Mouse (Mus musculus): ENCODE data around the gene Pip4k2a. TPM values are rescaled to one million over a fixed set of nuclear protein-coding genes. Genes with fewer than 3 reads are reported as not detected.
A peak's percentile ranks its signal among the peaks of the same experiment; 100 is the strongest.

The Pip4k2a gene
- total RNA-seq, 2 experiments from 2014 or later = 30.8 to 36.6 TPM

DNA sequence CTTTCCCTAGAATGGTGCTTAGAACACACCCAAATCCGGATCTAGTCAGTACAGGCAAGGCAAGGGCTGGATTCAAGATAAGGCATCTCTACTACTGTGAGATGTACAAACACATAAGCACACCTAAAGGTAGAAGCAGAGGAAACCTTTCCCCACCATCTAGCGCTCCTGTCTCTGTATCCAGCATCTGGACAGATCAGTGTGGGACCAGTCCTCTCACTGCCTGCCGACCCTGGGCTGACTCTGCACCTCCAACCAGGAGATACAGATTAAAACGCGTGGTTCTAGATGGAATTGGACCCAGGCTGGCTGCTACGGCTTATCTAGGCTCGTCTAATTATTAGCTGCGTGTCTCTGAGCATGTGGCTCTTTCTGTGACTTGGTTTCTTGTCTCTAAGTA is 142.7 kb downstream of the Pip4k2a start:
- DNase-seq (ENCODE audit: low spot score in 2 of 2) = no peak

DNA sequence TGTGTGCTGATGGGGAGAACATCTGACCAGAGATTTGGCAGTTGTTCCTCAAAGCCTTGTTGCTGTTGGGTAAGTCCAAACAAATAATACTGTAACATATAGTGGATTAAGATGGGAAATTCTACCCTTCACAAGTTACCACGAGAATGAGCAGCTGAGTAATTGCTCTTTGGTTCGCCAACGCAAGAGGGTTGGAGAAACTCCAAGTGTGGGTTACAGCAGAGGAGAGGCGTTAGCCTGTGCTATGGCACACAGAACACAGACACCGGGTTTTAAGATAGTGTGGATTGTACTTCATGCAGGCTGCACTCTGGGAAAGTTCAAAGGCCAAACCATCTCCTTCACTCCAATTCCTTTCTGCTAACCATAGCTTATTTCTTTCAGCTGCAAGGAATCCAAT is 144.6 kb downstream of the Pip4k2a start:
- no peak for DNase-seq (ENCODE audit: low spot score in 2 of 2)

DNA sequence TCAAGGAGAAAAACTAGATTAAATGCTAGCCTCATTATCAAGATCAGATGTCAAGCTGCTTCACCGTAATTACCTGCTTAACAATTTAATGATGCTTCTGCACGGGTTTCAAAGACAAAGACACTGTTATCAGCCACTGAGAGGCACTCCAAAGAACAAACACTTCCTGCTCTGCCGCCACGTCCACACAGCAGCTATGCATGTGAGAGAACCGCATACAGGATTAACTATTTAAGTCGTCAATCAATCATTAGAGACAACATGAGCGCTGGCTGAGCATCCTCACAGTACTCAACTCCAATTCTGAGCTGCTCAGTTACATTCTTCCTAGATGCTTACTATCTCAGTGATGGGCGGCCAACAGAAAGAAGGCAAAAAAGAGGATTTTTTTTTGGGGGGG is 147.3 kb downstream of the Pip4k2a start:
- DNase-seq (ENCODE audit: low spot score in 2 of 2) = no peak

DNA sequence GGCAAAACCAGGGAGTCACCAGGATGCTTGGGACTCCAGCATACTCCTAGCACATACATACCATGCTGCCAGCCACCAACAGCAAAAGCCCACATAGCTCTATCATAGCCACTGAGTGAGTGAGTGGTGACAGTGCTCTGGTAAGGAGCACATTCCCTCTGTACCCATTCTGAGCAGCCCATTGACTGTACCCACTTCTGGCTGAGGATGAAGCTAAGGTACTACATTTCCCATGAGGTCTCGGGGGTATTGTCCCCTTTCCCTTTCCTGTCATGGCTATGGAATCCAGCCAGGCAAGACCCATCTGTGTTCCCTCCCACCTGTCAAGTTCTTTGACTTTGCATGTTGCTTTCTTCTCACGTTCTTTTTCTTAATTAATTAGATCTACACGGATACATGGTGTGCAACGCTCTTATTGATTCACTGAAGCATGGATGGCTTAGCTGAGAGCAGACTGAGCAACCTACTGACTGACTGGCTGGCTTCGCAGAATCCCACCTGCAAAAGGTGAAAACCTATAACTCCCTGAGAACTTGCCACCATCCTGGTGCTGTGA is 149.8 kb downstream of the Pip4k2a start:
- DNase-seq (ENCODE audit: low spot score in 2 of 2) = no peak

DNA sequence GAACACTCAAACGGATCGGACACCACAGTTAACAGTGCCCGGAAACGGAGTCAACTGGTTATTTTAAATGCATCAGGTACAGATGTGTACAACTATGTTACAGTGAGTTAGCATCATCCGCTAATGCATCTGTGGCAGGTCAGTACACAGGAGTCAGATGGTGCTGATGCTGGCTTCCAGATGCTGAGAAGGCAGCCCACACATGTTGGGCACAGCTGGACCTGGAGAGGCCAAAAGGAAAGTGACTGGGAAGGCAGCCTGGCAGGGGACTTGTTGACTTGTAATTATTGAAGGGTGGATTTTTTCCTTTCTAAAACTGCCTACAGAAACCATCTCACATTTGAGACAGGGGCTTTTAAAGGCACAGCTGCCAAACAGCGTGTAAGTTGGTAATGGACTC is 155.4 kb downstream of the Pip4k2a start:
- DNase-seq (ENCODE audit: low spot score in 2 of 2) = no peak

DNA sequence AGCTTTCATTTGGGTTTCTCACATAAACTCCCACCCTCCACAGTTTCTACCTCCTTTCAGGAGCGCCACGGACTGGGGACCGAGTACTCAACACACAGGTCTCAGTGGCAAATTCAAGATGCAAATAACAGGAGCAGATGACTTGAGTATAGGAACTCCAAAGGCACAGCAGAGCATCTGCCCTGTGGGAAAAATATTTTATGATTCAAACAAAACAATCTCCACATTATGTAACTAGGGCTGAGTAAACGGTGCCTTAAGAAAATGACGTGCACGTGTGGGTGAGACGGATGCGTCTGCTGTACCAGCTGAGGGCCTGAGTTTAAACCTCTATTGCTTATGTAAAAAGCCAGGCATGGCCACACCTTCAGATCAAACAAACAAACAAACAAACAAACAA is 156.9 kb downstream of the Pip4k2a start:
- no peak for DNase-seq (ENCODE audit: low spot score in 2 of 2)

DNA sequence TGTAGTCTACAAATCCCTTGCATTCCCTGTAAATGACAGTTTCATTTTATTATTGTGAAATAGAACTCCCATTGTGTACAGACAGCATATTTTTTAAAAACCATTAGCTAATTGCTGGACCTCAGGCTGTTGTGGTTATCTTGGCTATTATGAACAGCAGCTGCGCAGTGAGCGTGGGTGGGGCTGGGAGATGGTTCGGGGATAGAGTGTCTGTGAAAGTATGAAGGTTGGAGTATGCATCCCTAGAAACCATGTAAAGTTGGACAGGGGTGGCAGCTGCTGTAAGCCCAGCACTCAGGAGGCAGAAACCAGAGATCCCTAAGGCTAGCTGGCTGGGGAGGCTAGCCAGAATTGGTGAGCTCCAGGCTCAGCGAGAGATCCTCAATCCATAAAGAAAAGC is 158.4 kb downstream of the Pip4k2a start:
- DNase-seq (ENCODE audit: low spot score in 2 of 2) = no peak

DNA sequence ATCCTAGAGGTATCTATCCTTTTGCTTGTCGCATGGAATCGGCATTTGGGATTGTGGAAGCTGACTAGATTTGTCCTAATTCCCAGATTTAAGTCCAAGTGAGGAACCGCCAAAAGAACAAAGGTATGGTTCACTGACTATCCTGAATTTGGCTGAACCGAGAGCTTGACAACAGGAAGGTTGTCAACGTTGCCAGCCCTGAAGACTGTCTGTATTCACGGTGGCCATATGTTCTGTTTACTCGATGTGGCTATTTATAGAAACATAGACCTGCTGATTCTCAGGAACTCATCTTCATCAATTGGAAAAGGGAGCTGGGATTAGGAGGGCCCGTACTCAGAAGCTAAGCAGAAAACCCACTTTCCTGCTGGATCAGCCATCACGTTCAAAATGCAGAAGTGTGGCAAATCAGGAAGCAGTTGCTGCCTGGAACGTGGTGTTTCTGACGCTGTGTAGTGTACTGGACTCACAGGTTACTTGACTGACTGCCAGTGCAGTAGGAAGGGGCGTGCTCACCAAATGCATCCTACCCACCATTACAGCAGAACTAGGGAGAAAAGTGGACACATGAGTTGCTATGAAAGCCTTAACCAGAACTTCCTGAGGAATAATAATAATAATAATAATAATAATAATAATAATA is 162.5 kb downstream of the Pip4k2a start:
- no peak for DNase-seq (ENCODE audit: low spot score in 2 of 2)

DNA sequence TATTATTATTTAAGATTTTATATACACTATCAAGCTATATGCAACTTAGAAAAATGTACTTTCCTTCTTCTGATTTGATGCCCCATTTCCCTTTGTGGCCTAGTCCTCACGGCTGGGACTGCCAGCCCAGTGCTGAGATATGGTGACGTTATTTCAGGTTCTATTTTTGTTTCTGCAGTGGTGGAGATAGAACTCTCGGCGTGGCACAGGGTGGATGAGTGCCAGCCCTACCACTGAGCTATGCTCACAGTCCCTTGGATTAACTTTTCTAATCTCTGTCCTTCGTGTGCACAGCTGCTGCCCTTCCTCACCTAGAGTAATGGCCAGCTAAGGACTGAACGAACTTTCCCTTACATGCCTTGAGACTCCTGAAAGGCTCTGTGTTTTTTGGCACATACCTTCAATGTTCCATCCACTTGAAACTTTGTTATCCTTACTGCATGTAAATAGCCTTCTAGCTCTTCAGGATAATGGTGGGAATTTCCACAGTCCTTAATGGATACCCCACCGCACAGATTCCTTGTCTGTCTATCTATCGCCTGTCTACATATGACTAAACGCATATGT is 164.8 kb downstream of the Pip4k2a start:
- DNase-seq (ENCODE audit: low spot score in 2 of 2) = no peak

DNA sequence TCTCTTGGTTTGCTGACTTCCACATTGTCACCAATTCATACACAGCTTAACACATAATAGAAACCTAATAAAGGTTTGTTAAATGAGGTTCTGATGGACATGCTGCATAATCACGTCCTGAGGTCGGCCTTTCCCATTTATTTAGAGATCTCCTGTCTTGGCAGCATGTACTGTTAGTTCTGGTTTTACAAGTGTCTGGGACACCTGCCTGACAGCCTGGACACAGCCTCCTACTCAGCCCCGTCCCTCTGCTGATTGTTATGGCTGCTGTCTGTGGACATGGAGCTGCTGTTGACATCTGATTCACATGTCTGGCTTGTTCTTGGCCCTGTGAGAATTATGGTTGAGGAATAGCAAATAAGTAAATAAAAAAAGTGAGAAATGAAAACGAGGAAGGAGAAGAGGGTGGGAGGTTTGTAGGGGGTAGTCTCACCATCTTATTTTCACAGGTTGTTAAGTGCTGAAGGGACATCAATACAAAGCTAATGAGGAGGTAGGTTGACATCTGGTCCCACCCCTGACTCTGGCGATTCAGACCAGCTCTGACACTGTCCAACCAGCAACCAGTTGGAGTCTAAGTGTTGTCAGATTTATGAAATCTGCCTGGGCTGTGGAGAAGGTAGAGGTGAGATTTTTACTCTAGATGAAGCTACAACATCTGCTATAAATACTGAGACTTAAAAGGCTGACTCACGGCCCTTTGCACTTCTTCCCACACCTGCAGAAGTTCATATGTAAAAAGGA is 166.7 kb downstream of the Pip4k2a start:
- DNase-seq (ENCODE audit: low spot score in 2 of 2) = no peak

DNA sequence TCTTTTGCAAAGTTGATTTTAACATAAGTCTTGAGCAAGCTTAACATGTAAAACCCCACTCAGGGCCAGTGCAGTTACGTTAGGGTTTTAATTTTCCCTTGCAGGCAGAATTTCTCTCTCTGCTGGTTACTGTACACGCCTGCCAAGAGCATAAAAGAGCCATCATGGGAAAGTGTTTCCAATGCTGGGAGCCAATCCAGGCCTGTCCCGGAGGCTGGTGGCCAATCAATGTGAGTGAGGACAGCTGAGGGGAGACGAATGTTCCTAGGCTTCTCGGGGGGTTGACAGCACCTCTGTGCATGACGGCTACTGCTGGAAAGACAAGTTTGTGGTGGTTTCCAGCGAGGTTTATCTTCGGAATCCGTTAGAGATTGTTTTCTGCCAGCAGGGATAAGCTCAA is 175.2 kb downstream of the Pip4k2a start:
- peak in 1 of 2 experiments; percentile 76 for DNase-seq (ENCODE audit: low spot score in 2 of 2)

DNA sequence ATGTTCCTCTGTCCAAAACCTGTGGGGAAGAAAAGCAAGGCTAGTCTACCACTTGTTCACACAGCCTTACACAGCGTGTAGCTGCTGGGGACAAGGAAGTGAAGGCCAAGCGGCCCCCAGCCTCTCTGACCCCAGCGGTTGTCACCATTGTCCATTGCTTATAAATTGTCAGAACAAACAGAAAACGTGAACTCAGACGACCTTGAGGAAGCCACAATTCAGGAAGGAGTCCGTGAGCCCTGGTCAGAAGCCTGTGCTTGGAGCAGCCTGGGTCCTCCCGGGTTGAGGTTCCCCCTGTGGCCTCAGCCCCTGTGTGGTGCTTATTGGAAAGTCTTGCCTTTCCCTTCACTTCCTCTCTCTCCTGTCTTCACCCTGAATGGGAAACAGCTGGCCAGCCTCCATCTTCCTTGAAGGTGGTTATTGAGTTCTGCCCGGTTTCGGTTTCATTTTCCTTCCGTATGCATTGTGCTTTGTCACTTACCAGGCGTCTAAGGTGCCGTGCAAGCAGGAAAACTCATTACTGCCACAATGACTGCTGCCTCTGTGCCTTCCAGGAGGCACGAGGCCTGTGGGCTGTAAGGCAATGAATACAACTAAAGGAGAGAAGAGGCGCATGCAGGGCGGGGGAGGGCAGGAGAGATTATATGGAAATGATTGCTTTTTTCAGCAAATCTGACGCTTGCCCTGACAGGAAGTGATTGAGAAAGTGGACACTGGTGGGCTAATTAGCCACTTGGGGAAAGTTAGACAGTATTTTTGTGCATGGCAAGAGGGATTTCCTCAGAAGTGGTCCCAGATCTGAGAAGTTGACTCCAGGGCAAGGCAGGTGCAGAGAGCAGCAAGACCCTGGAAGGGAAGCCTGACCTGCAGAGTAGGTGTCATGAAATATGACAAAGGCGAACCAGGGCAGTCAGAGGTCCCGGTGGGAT is 176.2 kb downstream of the Pip4k2a start:
- DNase-seq (ENCODE audit: low spot score in 2 of 2) = no peak

DNA sequence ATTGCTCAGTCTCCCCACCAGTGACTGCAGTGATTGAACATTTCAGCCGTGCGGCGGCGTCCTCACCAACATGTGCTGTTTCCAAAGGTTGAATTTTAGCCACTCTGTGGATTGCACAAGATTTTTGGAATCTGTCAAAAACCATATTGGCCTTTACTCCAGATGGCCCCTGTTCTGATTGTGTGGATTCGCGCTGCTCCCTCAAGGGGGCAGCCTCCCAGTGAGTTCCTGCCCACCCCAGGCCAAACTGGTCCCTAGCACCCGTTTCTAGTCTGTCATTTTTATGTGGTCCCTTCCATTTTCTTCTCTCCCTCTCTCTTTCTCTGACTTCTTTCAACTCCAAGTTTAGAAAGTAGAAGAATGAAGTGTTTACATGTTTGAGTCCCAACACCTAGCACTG is 178.4 kb downstream of the Pip4k2a start:
- no peak for DNase-seq (ENCODE audit: low spot score in 2 of 2)

DNA sequence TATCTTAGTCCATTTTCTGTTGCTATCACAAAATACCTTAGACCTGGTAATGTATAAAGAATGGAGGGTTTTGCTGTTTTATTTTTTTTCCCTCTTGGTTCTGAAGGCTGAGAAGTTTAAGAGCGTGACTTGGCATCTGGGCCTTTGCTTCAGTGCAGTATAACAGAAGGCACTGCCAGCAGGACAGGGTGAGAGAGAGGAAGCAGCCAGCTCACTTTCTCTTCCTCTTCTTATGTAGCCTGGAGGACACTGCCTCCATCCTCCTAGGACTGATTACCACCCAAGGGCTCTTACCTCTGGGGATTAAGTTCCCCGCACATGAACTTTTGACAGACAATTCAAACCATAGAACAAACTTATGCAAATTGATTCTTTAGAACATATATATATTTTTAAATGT is 181.9 kb downstream of the Pip4k2a start:
- no peak for DNase-seq (ENCODE audit: low spot score in 2 of 2)

DNA sequence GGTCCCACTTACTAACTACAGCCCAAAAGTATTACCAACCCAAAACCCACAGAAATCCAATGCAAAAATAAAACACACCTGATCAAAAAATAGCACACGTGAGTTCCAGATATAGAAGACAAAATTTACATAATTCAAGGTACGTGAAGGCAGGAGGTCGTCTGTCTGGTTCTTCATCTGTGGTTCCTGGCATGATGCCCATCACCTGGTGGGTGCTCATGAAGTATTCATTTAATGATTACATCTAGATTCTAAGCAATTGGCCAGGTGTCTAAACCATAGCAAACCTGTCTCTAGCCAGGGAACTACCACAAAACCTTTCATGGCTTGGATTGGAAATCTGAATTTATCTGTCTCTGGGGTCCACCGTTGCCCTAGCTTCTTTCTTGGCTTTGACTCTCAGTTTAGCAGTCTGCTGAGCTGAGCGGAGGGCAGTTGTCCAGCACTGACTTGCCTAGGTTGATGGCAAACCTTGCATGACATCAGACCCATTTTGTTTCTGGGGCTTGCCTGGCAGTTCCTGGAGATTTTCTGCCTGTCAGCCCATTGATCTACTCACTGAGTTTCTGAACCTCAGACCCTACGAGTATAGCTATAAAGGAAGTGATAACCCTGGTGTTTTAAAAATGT is 182.5 kb downstream of the Pip4k2a start:
- DNase-seq (ENCODE audit: low spot score in 2 of 2) = no peak

DNA sequence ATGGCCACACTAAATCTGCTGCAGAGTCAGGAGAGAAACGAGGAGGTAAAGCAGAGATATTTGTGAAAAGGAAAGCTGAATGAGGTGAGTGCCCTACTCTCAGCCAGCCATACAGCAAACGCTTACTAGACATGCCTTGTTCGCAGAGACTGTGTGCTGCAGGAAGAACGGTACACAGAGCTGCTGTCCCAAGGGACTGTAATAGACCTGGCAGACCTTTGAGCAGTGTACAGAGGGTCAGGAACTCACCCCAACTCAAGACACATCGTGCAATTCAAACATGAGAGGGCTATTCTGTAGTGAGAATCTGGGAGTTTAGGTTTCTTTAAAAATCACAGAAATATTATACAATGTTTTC is 183.5 kb downstream of the Pip4k2a start:
- DNase-seq (ENCODE audit: low spot score in 2 of 2) = no peak

DNA sequence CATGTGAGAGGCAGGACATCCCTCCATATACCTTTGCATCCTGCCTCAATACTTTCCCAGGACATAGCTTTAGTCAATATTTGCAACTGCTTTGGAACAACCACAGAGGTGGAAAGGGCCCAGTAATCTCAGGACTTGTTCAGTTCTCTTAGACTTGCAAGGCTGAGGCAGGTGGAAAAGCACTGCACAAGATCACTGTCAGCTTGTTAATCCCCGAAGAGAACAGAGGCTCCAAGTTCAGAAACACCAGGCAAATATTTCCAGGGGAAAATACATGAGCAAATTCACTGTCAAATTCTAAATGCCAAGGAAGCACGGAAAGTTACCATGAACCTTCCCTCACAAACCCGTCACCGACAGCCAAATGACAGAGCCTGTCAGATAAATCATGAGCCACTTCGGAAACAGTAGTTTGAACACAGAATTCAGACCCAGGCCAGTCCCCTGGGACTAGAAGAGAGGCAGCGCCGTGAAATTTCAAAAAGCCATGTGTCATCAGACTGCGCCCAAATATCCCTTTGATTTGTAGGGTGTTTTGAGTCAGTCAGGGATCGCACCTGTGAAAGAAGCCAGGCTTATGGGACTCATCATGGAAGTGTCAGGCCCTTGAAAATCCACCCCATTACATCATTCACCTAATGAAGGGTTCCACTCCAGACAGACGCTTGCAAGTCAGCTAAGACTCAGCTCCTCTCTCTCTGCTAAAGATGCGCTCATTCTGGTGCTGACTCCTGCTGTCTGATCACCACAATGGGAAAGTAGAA is 184.1 kb downstream of the Pip4k2a start:
- DNase-seq (ENCODE audit: low spot score in 2 of 2) = no peak

DNA sequence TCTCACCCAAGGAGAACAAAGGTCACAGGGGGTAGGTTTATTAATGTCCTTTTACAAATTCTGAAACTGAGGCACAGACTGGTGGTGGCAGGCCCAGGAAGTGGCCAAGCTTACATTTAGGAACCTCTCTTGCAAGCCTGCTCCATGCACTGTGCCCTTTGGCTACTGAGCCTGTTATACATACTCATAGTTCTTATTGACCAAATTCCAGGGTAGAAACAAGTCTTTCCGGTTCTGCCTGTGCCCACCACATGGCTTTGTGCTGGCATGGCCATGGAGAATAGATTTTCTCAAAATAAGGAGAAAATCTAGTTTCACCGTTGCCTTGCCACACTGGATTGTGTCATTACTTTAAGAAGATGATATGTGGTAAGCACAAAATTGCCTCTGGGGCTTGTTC is 190.0 kb downstream of the Pip4k2a start:
- DNase-seq (ENCODE audit: low spot score in 2 of 2) = no peak

DNA sequence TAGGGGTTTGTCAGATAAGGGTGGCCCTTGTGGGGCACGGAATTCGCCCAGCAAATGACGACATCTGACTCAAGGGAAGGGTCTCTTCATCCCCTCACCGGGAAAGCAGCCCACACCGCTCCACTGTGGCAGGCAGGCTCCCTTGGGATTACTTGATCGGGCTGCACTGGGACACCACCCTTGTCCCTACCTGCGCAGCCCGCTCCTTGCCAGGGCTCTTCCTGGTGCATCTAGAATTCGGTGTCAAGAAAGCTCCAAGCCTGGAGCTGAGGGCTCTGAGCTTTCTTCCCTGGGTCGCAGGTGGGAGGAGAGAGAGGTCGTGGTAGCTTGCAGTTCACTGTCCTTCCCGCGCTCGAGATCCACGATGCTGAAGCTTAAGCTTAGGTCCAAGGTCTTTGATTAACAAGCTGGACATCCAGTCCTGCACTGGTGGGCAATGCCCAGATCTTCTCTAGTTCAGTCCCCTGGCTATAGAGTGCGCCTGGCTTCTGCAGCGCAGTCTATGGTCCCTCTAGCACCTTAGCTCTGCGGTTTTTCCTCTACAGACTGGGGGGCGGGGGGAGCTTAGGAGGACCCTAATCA is 196.6 kb downstream of the Pip4k2a start:
- no peak for DNase-seq (ENCODE audit: low spot score in 2 of 2)

Measured in layer of hippocampus, postnatal 14 days (tissue).